Mouse (Mus musculus) testis, postnatal 10 days (tissue): ENCODE results near the gene Gpatch8.

Experiments used
- DNase-seq: peaks from one replicate; pipeline ENCODE4 v3.0.0; 2021; ENCODE audit warnings: low spot score

Gpatch8 gene

DNA sequence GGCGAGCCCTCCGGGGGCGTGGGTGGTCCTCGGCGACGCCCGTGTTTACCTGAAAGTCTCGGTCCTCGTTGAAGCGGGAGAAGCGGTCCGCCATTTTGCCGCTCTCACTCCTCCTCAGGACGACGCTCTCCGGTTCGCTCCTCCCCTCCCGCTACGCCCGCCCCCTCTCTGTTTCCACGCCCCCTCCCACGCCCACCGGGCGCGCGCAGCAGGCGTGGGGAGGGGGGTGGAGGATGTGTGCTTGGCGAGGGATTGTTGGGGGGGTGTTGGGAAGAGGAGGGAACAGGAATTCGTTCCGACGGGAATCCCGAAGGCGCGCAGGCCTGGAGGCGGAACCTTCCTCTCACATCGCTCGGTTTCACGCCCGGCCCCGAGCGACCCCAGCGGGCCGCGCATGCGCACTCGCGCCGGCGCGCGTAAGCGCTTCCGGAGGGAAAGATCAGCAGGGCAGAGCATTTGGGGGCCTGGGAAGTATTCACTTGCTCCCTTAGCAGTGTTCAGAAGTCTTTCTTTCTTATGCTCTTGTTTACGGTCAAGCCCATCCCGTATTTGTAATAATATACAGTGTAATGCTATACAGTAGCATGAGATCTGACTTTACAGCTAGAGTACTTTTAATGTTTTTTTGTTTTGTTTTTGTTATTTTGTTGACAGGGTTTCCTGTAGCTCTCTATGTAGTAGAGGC lies at the start of gene Gpatch8:
Gene Gpatch8 (minus strand): TSS at position 362 of the 685 bp plus-strand sequence.
- DNase-seq = peak; percentile 97

DNA sequence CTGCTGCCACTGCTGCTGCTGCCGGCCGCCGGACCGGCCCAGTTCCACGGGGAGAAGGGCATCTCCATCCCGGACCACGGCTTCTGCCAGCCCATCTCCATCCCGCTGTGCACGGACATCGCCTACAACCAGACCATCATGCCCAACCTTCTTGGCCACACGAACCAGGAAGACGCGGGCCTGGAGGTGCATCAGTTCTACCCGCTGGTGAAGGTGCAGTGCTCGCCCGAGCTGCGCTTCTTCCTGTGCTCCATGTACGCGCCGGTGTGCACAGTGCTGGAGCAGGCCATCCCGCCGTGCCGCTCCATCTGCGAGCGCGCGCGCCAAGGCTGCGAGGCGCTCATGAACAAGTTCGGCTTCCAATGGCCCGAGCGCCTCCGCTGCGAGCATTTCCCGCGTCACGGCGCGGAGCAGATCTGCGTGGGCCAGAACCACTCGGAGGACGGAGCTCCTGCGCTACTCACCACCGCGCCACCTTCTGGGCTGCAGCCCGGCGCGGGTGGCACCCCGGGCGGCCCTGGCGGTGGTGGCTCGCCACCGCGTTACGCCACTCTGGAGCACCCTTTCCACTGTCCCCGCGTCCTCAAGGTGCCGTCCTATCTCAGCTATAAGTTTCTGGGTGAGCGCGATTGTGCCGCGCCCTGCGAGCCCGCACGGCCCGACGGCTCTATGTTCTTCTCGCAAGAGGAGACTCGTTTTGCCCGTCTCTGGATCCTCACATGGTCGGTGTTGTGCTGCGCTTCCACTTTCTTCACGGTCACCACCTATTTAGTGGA lies 48.8 kb upstream of the Gpatch8 start:
- DNase-seq = peak; percentile 61

DNA sequence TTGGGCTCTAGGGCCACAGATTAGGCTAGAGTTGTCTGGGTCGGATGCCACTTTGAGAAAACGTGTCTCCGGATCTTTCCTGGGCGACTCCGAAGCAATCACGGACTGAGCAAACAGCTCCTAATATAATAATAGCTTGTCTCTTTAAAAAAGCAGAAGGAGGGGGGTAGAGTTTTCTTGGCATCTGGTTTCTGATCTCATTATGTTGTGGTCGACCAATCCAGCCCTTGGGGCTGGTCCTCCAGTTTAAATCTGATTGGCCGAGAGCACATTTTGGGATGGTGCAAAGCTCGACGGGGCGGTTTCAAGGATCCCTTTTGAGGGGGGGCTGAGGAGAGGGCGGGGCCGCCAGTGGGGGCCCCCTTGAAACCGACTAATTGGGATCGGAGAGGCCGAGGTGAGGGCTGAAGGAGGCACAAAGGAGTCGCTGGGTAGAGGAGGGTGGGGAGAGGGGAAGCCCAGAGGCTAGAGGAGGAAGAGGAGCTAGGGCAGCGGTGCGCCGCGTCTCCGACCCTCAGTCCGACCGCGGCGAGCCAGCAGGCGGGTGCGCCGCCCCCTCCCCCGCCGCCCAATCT lies 47.9 kb upstream of the Gpatch8 start, which contains the start of gene Fzd2:
Gene Fzd2 (plus strand): TSS at position 387 of the 575 bp plus-strand sequence.
- DNase-seq = peak; percentile 84

DNA sequence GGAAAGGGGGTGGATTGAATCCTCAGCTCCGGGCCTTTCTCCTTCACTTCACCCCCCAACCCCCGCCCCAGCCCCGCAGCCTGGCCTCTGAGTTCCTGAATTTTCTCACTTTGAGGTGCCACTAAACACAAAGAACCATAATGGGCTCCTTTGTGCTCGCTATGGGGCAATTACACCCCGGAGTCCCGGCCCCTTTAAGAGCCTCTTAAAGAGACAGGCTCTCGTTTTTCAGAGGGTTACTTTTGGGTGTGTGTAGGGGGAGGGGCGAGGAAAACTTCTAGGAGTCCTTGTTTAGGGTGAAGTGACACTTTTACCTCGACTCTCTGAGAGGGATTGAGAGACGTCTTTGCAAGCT lies 47.3 kb upstream of the Gpatch8 start:
- DNase-seq = peak; percentile 68

DNA sequence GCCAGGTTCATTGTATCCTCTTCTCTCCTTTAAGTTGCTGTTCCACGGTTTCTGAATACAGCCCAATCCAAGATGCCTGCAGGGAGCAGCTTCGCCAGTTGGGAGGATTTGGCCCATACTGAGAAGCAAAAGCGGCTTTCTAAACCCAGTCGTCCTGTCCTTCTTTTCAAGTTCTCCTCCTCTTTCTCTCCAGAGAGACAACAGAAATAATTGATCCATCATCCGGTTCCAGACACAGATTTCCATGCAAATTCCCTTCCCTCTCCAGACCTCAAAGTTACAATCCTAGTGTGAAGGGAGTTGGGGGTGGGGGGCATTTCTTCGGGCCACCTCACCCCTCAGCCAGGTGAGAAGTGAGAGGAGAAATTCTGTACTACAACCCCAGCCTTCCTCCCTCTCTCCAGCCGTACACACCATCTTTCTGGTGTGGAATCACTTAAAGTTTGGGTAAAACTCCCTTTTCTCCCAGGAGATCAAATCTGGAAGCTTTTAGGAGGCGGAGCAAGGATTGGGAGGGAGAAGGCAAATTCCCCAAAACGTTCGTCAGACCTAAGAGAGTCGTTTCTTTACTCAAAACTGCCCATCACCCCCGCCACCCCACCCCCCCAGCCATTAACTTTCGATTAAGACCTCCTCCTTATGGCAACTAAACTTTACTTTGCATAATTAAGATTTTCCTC lies 46.8 kb upstream of the Gpatch8 start:
- peak; percentile 47 for DNase-seq

DNA sequence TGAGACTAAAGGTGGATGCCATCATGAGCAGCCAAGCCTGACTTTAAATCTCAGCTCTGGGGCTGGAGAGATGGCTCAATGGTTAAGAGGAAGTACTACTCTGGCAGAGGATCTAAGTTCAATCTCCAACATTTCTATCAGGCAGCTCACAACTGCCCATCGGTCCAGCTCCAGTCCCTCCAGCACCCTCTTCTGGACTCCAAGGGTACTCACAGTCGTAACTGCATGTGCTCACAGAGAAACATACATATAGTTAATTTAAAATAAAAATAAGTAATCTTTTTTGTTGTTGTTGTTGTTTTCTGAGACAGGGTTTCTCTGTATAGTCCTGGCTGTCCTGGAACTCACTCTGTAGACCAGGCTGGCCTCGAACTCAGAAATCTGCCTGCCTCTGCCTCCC lies 43.7 kb upstream of the Gpatch8 start:
- DNase-seq = no peak

DNA sequence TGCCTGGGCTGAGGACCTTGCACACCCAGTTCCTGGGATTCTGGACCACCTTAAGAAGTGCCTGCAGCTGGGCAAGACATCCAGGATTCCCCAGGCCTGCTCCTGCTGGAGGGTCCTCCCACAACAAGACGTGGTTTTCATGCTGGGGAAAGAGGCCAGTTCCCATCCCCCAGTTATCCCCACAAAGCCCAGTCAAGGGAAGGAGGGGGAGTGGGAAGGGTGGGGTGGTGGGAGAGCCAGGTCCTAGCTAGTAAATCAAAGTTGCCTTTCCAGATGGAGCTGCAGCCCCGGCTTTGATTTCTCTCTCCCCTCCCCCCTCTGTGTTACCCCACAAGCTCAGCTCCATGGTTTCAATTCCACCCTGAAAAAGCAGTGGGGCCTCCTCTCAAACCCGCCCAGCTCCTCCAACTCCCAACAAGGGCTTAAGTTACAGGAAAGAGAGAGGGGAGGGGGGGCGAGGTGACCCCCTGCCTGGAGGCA lies 39.2 kb upstream of the Gpatch8 start:
- no peak for DNase-seq

DNA sequence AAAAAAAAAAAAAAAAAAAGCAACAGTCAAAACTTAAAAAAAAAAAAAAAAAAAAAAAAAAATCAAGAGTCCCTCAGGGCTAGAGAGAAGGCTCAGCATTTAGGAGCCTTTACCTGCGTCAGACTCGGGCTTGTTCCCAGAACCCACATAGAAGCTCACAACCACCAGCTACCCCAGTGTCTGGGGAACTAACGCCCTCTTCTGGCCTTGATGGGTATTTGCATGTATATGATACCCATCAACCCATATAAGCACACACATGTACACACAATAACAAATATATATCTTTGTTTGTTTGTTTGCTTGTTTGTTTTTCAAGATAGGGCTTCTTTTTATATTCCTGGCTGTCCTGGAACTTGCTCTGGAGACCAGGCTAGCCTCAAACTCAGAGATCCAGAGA lies 31.4 kb upstream of the Gpatch8 start:
- no peak for DNase-seq

DNA sequence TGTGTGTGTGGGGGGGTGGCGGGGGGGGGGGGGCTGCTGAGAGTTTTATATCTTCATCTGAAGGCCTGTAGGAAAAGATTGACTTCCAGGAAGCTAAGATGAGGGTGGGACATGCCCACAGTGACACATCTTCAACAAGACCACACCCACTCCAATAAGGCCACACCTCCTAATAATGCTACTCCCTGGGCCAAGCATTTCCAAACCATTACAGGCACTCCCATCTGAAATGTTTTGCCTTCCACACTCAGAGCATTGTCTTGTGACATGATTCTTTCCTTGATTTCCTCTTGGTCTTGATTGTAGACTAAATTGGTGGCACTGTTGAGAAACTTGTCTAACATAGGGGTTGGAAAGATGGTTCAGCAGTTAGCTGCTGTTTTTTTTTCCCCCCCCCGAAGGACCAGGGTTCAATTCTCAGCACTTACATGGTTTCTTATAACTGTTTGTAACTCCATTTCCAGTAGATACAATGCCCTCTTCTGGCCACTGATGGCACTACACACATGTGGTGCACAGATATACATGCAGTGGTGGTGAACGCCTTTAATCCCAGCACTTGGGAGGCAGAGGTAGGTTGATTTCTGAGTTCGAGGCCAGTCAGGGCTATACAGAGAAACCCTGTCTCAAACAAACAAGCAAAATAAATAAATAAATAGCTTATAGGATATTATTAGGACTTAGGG lies 30.4 kb upstream of the Gpatch8 start:
- DNase-seq = no peak

DNA sequence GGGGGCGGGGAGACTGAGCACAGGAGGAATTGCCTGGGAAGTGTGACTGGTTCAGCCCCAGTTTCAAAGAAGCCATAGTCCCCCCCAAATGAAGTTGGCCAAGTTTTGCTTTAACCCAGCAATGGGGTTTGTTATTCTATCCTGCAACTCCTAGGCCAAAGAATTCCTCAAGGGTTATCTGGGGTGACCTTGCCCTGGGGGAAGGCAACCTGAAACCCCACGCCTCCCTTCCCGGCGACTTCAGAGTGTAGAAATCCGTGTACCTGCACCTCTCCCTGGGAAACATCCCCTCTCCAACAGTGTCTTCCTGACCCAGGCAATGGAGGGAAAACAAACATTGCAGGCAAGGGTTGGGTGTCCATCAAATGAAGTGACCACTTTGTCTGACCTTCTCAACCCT lies 26.5 kb upstream of the Gpatch8 start:
- no peak for DNase-seq

DNA sequence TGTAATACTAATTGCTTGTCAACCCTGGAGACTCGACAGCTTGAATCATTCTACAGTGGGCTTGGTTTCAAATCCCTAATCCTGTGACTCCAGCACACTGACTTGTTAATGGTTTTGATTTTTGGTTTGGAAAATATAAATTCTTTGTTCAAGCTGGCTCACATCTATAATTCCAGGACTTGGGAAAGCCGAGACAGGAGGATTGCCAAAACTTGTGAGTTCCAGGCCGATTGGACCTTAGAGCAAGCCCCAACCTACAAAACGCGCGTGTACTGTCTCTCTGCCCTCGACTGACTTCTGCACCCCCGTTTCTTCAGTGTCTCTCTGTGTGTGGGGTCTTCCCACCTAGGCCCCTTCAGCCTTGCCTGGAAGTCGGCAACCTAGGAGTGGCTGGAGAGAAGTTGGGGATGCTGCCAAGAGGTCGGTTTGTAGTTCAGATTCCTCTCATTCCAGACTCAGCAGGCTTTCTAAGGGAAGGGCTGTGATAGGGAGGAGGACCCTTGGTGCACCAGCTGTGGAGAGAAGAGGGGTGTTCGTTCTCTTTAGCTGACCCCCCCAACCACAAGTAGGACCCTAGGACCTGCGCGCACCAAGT lies 25.9 kb upstream of the Gpatch8 start:
- DNase-seq = peak; percentile 58

DNA sequence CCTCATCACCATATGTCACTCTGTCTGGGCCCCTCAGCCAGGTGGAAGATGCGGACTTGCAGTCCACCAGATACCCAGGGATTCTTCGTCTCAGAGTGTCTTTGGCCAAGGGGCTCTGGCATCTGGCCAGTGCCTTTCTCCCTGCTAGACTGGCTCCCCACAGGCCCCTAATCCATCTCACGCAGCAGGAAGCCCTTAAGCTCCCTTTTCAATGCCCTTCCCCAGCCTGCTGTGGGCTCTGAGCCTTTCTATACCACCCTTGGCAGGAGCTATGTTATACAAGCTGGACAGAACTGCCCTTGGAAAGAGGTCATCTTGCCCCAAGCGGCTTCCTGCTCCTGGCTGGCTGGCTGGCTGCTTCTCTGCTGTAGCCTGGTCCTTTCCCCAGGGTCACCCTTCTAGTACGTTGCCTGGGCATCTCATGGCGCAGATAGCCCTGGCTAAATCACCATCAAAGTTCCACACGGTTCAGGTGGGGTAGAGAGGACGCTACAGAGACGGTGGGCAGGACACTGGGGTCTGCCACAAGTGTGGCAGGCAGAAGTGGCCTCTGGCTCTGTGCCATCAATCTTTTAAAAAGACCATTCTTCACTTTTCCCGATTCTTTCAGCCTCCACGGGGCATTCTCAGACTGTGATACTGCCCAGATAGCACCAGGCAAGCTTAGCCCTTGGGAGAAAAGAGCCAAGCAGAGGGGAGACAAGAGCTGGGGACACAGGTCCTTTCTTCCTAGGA lies 25.3 kb upstream of the Gpatch8 start:
- DNase-seq = peak; percentile 46

DNA sequence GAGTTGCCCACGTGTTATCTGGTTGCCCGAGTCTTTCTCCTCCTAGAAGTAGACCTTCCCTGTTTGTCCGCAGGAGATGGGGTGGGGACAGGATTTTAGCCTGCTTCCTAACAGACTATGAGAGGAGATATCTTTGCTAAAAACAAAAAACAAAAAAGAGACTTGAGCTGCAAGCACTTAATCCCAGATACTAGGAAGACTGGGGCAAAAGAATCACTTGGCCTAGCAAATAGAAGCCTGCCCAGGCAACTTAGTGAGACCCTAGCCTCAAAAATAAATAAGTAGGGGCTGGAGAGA lies 23.8 kb upstream of the Gpatch8 start:
- no peak for DNase-seq

DNA sequence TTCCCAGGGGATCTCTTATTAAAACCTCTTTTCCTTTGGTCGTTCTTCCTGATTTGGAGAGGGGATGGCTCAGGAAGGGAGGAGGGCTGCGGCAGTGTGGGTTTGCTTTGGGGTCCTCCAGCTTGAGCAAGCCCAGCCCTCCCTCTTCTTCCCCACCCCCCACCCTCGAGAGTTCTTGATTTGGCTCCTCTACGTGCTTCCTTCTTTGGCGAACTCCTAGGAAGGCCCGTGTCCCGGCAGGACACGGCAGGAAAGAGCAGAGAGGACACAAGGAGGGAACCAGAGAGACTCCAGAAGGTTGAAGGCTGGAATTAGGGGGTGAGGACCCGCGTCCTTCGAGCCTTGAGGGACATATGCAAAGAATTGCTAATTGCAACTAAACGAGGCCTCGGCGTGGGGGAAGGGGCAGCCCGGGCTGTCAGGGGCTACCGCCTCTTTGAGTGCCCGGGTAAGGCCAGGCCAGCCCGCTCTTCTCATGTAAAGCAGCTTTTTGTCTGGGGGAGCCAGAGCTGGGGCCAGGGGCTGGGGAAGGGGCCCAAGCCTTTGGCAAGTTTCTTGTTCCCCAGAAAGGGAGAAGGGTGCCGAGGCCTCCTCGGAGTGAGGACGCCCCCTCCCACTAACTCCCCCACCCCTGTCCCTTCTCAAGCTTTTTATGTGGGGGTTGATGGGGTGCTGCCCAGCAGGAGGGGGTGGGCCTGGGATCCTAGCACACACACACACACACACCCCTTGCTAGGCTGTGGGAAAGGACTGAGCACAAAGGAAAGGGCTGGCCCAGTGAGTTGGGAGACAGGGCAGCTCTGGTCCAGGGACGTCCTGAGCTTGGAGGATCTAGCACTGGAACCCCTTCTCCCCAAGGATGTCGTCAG lies 23.2 kb upstream of the Gpatch8 start, which contains the start of gene Gm11627:
Gene Gm11627 (minus strand): TSS at position 297 of the 869 bp plus-strand sequence.
- peak; percentile 67 for DNase-seq

DNA sequence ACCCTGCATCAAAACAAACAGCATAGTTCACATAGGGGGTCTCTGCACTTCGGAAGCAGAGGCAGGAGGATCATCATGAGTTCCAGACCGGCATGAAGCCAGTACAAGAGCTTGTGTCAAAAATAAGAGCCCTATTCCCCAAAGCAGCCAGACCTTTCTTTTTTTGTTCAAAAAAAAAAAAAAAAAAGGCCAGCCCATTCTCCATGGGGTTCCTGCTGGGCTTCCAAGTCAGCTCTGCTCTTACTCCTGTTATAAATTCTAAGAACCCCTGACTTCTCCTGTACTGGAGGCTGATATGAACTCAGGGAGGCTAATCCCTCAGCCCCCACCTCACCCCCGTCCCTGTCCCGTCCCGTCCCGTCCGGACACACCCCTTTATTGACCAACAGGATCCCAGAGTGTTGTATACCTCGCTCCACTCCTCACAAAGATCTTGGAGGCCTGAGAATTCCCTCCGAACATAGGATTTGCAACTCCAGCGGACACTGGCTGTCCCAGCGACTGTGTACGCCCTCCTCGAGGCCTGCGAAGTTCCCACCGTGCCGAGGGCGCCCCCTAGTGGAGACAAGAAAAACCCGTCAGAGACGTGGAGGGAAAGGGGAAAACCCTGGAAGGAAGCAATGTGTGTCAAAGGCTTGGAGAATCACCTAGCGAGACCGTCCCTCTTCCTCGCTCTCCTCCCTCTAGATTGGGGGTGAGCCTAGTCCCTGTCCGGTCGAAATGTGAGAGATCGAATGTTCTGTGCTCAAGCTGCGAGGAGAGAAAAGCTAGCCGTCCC lies 22.3 kb upstream of the Gpatch8 start:
- DNase-seq = peak; percentile 95

DNA sequence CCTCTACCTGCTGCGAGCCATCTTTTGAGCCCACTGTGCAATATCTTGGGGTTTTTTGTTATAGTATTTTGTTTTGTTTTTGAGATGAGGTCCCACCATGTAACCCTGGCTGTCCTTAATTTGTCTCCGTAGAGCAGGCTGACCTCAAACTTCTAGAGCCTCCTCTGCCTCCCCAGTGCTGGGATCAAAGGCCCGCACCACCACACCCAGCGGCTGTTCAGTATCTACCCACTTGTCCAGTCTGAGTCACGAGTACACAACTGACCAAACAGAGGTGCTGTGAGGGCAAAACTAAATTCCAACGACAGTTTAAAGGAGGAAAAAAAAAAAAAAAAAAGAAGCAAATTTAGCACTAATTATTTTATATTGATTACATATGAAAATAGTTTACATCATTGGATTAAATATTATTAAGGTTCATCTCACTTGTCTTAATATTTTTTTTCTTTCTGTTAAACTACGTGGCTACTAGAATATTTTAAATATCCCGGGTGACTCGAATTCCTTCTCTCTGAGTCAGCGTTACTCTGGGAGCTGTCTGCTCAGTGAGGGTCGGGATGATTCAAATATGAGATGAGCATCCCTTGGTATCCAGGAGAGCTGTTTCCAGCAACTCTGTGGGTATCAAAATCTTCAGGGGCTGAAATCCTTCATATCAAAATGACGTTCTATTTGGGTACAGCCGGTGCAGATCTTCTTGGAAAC lies 20.0 kb upstream of the Gpatch8 start:
- DNase-seq = no peak

DNA sequence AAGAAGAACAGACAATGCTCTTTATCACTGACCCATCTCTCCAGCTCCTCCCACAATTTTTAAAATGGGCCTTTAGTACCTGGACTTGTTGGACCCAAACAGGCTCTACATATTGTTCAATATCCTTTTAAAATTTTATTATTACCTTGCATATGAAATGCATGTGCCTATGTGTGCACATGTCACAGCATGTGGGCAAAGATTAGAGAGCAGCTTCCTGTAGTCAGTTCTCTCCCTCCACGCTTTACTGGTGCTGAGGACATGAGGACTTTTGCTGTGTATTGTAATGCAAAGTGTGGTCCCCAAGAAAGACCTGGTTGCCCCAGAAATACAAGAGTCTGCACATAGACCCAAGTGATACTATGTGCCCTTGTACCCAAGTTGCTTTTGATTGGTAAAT lies 18.8 kb upstream of the Gpatch8 start:
- DNase-seq = no peak

DNA sequence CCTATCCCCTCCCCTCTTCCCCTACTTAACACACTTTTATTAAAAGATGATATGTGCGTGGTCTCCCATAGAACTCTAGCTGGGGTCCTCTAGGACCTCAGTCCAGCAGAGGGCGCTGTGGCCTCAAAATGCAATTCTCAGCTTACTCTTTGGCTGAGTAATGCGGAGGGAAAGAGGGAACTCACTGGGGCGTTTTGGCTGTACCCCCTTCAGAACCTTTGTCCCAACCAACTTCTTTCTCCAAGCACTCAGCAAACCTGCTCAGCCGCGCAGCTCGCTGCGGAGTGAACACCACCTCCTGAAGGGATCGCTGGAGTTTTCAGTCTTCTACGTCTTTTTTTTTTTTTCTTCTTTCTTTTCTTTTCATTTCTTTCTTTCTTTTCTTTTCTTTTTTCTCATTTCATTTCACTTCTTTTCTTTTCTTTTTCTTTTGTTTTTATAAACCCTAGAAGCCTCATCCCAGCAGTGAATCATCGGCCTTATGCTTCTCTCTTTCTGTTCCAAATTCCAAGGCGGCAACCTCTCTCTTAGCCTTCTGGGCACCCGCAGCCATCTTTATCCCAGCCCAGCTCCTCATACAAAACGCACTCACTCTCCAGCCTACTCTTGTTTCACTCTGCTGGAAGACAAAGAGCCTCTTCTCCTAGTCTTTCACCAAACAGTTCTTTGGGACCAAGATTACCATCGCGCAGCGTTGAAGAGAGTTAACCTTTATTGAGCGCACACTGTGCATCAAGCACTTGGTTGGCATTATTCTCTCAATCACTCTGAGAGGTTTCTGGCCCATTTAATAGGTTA lies 16.9 kb upstream of the Gpatch8 start:
- peak; percentile 96 for DNase-seq
